Mouse (Mus musculus) MEL (cell line): ENCODE results near the gene Filip1l. TPM values are rescaled to one million over a fixed set of nuclear protein-coding genes. Genes with fewer than 3 reads are reported as not detected.

ENCODE experiments used
- DNase-seq: peaks from one replicate; pipeline ENCODE4 v3.0.0; 2011; ENCODE audit warnings: low read depth, low spot score
- H3K27ac ChIP-seq: 2 replicates; pipeline ENCODE4 v1.5.1; 2012; ENCODE audit warnings: low read depth, mild to moderate bottlenecking, control low read depth, low read length, moderate library complexity; ENCODE audit not compliant: control insufficient read depth
- H3K27me3 ChIP-seq, 2 experiments: fragments of 150-350 bp in 1 of 2; sonication (generic) in 1 of 2; 2 replicates each; pipeline ENCODE4 v1.6.1; 2012; ENCODE audit warnings: low read length in 2 of 2, mild to moderate bottlenecking in 2 of 2, improper control_type of control experiment in 1 of 2, moderate library complexity in 1 of 2; ENCODE audit not compliant: insufficient read depth in 2 of 2, control insufficient read depth in 1 of 2
- H3K36me3 ChIP-seq, 2 experiments: 2 replicates each; pipeline ENCODE4 v1.6.1; 2012 to 2014; ENCODE audit warnings: low read length in 2 of 2, improper control_type of control experiment in 1 of 2, inconsistent platforms in 1 of 2, mild to moderate bottlenecking in 1 of 2; ENCODE audit not compliant: insufficient read depth in 2 of 2, control insufficient read depth in 1 of 2
- H3K4me1 ChIP-seq, 2 experiments: fragments of 150-350 bp in 1 of 2; sonication (generic) in 1 of 2; 2 replicates each; pipeline ENCODE4 v1.6.1; 2012; ENCODE audit warnings: low read length in 2 of 2, improper control_type of control experiment in 1 of 2, mild to moderate bottlenecking in 1 of 2; ENCODE audit not compliant: insufficient read depth in 2 of 2, control insufficient read depth in 1 of 2
- H3K4me3 ChIP-seq, 2 experiments: fragments of 150-350 bp in 1 of 2; sonication (generic) in 1 of 2; 2 replicates each; pipeline ENCODE4 v1.5.1; 2012; ENCODE audit warnings: low read depth in 2 of 2, low read length in 2 of 2, mild to moderate bottlenecking in 2 of 2, moderate library complexity in 2 of 2, control low read depth in 1 of 2, improper control_type of control experiment in 1 of 2; ENCODE audit not compliant: control insufficient read depth in 1 of 2, insufficient read depth in 1 of 2
- H3K79me2 ChIP-seq: 2 replicates; pipeline ENCODE4 v1.6.1; 2012; ENCODE audit warnings: mild to moderate bottlenecking, low read length, moderate library complexity; ENCODE audit not compliant: control insufficient read depth, poor library complexity, insufficient read depth
- H3K9ac ChIP-seq: 2 replicates; pipeline ENCODE4 v1.6.1; 2012; ENCODE audit warnings: low read depth, mild to moderate bottlenecking, control low read depth, low read length, moderate library complexity; ENCODE audit not compliant: control insufficient read depth, poor library complexity, severe bottlenecking
- H3K9me3 ChIP-seq: fragments of 150-350 bp; sonication (generic); replicated peaks from 2 replicates; pipeline ENCODE4 v1.6.1; 2012; ENCODE audit warnings: mild to moderate bottlenecking, low read length, improper control_type of control experiment, moderate library complexity; ENCODE audit not compliant: insufficient read depth
- BHLHE40 ChIP-seq: IDR thresholded peaks from 2 replicates; pipeline ENCODE4 v1.6.1; 2012; ENCODE audit warnings: low read depth, mild to moderate bottlenecking, inconsistent platforms, low read length, improper control_type of control experiment, borderline replicate concordance
- E2F4 ChIP-seq: IDR thresholded peaks from 2 replicates; pipeline ENCODE4 v1.6.1; 2011; ENCODE audit warnings: low read depth, low read length, improper control_type of control experiment, borderline replicate concordance
- JUND ChIP-seq: IDR thresholded peaks from 2 replicates; pipeline ENCODE4 v1.6.1; 2011; ENCODE audit warnings: low read depth, mild to moderate bottlenecking, improper control_type of control experiment, low read length
- KAT2A ChIP-seq: conservative IDR thresholded peaks from 2 replicates; pipeline ENCODE4 v1.6.1; 2012; ENCODE audit warnings: low read depth, low read length, improper control_type of control experiment, inconsistent platforms
- MAX ChIP-seq: IDR thresholded peaks from 2 replicates; pipeline ENCODE4 v1.6.1; 2011; ENCODE audit warnings: low read length, improper control_type of control experiment
- MXI1 ChIP-seq: IDR thresholded peaks from 2 replicates; pipeline ENCODE4 v1.6.1; 2011; ENCODE audit warnings: mild to moderate bottlenecking, low read depth, low read length, improper control_type of control experiment
- NELFE ChIP-seq: IDR thresholded peaks from 2 replicates; pipeline ENCODE4 v1.6.1; 2011; ENCODE audit warnings: low read depth, low read length, improper control_type of control experiment
- NRF1 ChIP-seq: IDR thresholded peaks from 2 replicates; pipeline ENCODE4 v1.6.1; 2014; ENCODE audit warnings: low read depth, mild to moderate bottlenecking, inconsistent platforms, low read length, improper control_type of control experiment, moderate library complexity; ENCODE audit not compliant: poor library complexity, insufficient read depth, severe bottlenecking
- POLR2A ChIP-seq, 2 experiments: IDR thresholded peaks; 2 replicates each; pipeline ENCODE4 v1.6.1; 2011 to 2012; ENCODE audit warnings: low read length in 2 of 2, mild to moderate bottlenecking in 2 of 2, control low read depth in 1 of 2, improper control_type of control experiment in 1 of 2, low read depth in 1 of 2, moderate library complexity in 1 of 2; ENCODE audit not compliant: control insufficient read depth in 1 of 2, insufficient read depth in 1 of 2, poor library complexity in 1 of 2
- POLR2AphosphoS5 ChIP-seq: IDR thresholded peaks from 2 replicates; pipeline ENCODE4 v1.6.1; 2012; ENCODE audit warnings: low read depth, borderline replicate concordance, mild to moderate bottlenecking, inconsistent platforms, low read length, moderate library complexity, mixed read lengths
- SIN3A ChIP-seq: IDR thresholded peaks from 2 replicates; pipeline ENCODE4 v1.6.1; 2012; ENCODE audit warnings: low read length, improper control_type of control experiment, inconsistent platforms
- SMC3 ChIP-seq: IDR thresholded peaks from 2 replicates; pipeline ENCODE4 v1.6.1; 2011; ENCODE audit warnings: low read depth, low read length, improper control_type of control experiment
- TAL1 ChIP-seq: IDR thresholded peaks from 2 replicates; pipeline ENCODE4 v1.6.1; 2012; ENCODE audit warnings: mild to moderate bottlenecking, inconsistent platforms, low read length, moderate library complexity, mixed read lengths
- TBP ChIP-seq: IDR thresholded peaks from 2 replicates; pipeline ENCODE4 v1.8.0; 2011; ENCODE audit warnings: low read depth, low read length, improper control_type of control experiment
- UBTF ChIP-seq: IDR thresholded peaks from 2 replicates; pipeline ENCODE4 v1.6.1; 2012; ENCODE audit warnings: low read depth, mild to moderate bottlenecking, inconsistent platforms, low read length, improper control_type of control experiment, moderate library complexity, borderline replicate concordance; ENCODE audit not compliant: insufficient read depth
- ZC3H11A ChIP-seq: IDR thresholded peaks from 2 replicates; pipeline ENCODE4 v1.6.1; 2012; ENCODE audit warnings: low read depth, mild to moderate bottlenecking, inconsistent platforms, low read length, improper control_type of control experiment
- ZKSCAN1 ChIP-seq: IDR thresholded peaks from 2 replicates; pipeline ENCODE4 v1.6.1; 2012; ENCODE audit warnings: low read depth, mild to moderate bottlenecking, inconsistent platforms, low read length, improper control_type of control experiment, moderate library complexity
- ZMIZ1 ChIP-seq: IDR thresholded peaks from 2 replicates; pipeline ENCODE4 v1.6.1; 2012; ENCODE audit warnings: low read depth, mild to moderate bottlenecking, inconsistent platforms, low read length, improper control_type of control experiment, moderate library complexity
- polyA plus RNA-seq, 2 experiments: library from polyadenylated mRNA; stranded (reverse) in 1 of 2; unstranded in 1 of 2; fragments of >175 nt in 1 of 2; fragments of >200 nt in 1 of 2; gene quantifications; 2 replicates each; pipeline versions ENCODE4 v1.2.1 to v1.2.4; 2012; ENCODE audit warnings: low replicate concordance in 2 of 2, low read depth in 1 of 2; ENCODE audit not compliant: insufficient read length in 2 of 2, insufficient read depth in 1 of 2, missing spikeins in 1 of 2
- total RNA-seq: library from RNA; depleted of rRNA; stranded (reverse); fragments of 300-350 nt; gene quantifications from 2 replicates; pipeline ENCODE4 v1.2.3, GENCODE M21; 2012

Filip1l gene
- total and polyA plus RNA-seq, 3 experiments = 0.27 to 1.8 TPM; not detected in 1

DNA sequence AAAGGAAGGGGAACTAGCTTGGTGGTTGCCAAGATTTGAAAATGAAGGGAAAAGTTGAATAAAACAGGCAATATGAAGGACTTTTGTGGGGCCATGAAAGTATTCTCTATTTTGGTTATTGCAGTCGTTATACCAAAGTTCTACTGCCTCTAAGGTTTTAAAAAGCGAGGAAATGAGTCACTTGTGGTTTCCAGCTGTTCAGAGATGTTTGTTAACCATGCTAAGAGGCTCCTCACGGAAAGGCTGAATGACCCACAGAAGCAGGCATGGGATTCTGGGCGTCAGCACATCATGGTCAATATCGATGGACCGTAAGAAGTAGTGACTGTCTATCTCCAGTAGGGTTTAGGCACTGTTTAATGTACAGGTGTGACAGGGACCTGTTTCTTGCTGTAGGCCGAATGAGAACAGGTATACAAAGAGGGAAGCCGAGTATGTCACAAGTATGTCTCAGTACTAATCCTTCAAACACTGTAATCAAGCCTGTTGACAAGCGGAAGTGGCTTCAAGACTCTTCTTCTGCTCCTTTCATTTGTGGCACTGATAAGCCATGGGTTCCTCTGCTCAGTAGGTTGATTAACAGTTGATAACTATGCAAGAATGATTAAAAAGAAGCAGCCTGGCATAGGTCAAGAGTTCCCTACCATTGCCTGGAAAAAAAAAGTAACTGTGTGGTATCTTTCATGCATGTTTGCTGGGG lies 25.9 kb downstream of the Filip1l start (continued):
- TF ChIP-seq TBP = peak; percentile 41; the same call in 1 of the 2 replicates
- no peak for TF ChIP-seq UBTF
- no peak for TF ChIP-seq ZC3H11A

DNA sequence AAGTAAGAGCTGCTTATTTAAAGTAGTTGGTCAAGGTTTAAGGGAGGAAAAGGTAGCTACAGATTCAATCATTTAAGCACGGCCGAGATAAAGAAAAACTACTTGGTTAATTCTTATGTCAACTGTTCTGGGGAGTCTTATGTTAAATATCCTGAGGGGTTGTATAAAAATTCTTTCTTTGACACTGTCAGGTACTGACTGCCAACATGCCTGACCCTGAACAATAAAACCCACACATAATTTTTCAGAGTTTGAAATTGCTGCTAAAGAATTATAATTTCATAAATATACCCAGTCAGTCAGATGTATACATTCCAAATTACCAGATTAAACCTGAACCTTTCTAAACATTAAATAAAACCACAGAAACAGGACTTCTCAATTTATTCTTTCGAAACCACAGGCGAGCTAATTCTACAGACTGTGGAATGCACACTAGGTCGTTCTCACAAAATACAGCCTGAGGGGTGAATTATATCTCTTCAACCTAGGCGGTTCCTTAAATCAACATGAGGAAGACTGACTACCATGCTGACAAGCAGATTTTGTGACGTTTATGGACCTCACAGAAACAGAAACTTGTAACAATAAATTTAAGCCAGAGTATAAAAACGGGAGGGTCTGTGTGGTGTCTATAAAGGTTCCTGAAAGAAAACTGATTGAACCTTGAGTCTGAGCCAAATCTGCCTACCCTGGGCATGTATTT lies 30.5 kb downstream of the Filip1l start:
- no peak overlapping the region for H3K9ac ChIP-seq
- TF ChIP-seq E2F4 = no peak
- TF ChIP-seq POLR2A (IDR thresholded peaks at IDR 0.05; ENCODE audit: control insufficient read depth in 1 of 2, insufficient read depth in 1 of 2, low read depth in 1 of 2, low read length in 2 of 2, poor library complexity in 1 of 2) = no peak
- TF ChIP-seq TAL1 = no peak
- no peak for TF ChIP-seq SMC3
- TF ChIP-seq MAX = no peak
- TF ChIP-seq NRF1 = no peak
- no peak for TF ChIP-seq BHLHE40
- TF ChIP-seq, all 39 proteins: peak for 0
- no peaks in the 10 kb centered on the region; a peak in 1 of 4 replicates for H3K27me3 ChIP-seq
- peaks cover 0 to 14% of the 10 kb centered on the region in 2 experiments; a peak in 2 of 4 replicates for H3K36me3 ChIP-seq
- no peak overlapping the region for H3K27ac ChIP-seq
- peaks cover 8 to 11% of the 10 kb centered on the region in 2 experiments for H3K4me1 ChIP-seq
- H3K79me2 ChIP-seq = no peaks in the 10 kb centered on the region
- H3K4me3 ChIP-seq = no peak overlapping the region
- no peaks in the 10 kb centered on the region for H3K9me3 ChIP-seq
- no peak for DNase-seq

DNA sequence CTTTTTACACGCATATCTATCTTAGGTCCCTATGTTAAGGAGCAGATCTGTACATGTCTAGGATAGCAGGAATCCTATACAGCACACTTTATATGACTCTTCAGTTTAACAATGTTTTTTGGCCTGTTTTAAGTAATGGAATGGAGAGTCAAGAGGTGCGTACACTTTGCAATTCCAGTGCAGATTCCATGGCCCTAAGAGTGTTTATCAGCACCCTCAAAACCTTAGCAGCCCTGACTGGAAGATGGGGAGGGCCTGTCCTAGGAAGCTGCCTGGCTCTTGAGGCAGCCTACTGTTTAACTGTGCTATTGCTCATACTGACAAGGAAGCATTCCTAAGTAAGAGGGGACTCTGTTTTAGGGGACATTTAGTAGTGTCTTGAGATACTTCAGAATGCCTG lies 31.4 kb downstream of the Filip1l start:
- H3K9ac ChIP-seq = no peak overlapping the region
- TF ChIP-seq ZKSCAN1 (no peak), MXI1 (no peak), SIN3A (no peak), NELFE (no peak), TBP (no peak), JUND (no peak), ZC3H11A (no peak), ZMIZ1 (no peak), MAX (no peak), POLR2AphosphoS5 (no peak), KAT2A (no peak), E2F4 (no peak)
- H3K4me1 ChIP-seq = peaks cover 5 to 6% of the 10 kb centered on the region in 2 experiments
- no peaks in the 10 kb centered on the region for H3K79me2 ChIP-seq
- H3K4me3 ChIP-seq = no peak overlapping the region
- H3K36me3 ChIP-seq = peaks cover 0 to 9% of the 10 kb centered on the region in 2 experiments; a peak in 2 of 4 replicates
- DNase-seq = no peak
- no peaks in the 10 kb centered on the region for H3K9me3 ChIP-seq
- no peak overlapping the region for H3K27ac ChIP-seq
- no peaks in the 10 kb centered on the region; a peak in 1 of 4 replicates for H3K27me3 ChIP-seq
